ENCODE assay signal across 8 mouse cellular contexts in the genomic region with DNA sequence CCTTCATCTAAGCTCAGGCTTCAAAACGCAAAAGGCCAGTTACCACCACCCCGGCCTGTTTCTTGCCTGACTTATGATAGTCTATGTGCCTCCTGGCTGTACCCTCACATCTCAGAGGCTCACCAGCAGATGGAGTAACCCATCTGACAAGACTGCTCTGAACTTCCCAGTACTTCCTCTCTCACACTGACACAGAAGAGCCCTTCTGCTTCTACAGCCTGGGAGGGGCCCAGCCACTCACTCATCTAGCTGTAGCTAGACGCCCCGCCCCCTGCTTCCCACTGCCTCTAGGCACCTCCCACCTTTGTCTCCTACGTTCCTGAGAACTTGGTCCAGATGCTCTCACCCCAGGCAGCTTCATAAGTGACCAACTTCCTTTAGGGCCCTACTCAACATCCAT. TPM values are rescaled to one million over a fixed set of nuclear protein-coding genes. Genes with fewer than 3 reads are reported as not detected.
DNase-seq lines count a peak whose midpoint lies in the region; ATAC-seq lines count a peak whose summit lies in the region.

No protein-coding gene starts in this region.

- 32% methylated on average over 5 of the region's 5 CpGs for whole genome bisulfite sequencing in forebrain, embryonic 13.5 days
- WGBS in forebrain, embryonic 10.5 days: 26% methylated on average over 5 of the region's 5 CpGs

- no peak overlapping the region for H3K4me2 ChIP-seq in forebrain, embryonic 13.5 days

- no peaks in the 10 kb centered on the region for H3K9me3 ChIP-seq in forebrain, embryonic 13.5 days (replicated peaks)
- no peaks in the 10 kb centered on the region for H3K9me3 ChIP-seq in forebrain, embryonic 10.5 days

- H3K27ac ChIP-seq in forebrain, embryonic 13.5 days: no peak overlapping the region
- no peak overlapping the region for H3K27ac ChIP-seq in forebrain, embryonic 10.5 days

- H3K4me1 ChIP-seq in forebrain, embryonic 13.5 days: peaks cover 12% of the 10 kb centered on the region; the same call in 1 of the 2 replicates
- peaks cover 28% of the 10 kb centered on the region for H3K4me1 ChIP-seq in forebrain, embryonic 10.5 days

- peaks cover 18% of the 10 kb centered on the region; the same call in 1 of the 2 replicates for H3K27me3 ChIP-seq in forebrain, embryonic 13.5 days
- H3K27me3 ChIP-seq in forebrain, embryonic 10.5 days (ENCODE audit: poor library complexity, severe bottlenecking): peaks cover 45% of the 10 kb centered on the region

- H3K36me3 ChIP-seq in forebrain, embryonic 13.5 days (ENCODE audit: poor library complexity, severe bottlenecking): peaks cover 3% of the 10 kb centered on the region
- no peaks in the 10 kb centered on the region for H3K36me3 ChIP-seq in forebrain, embryonic 10.5 days (replicated peaks)

- no peak overlapping the region for H3K9ac ChIP-seq in forebrain, embryonic 13.5 days

- no peak overlapping the region for H3K4me3 ChIP-seq in forebrain, embryonic 13.5 days
- H3K4me3 ChIP-seq in forebrain, embryonic 10.5 days: no peak overlapping the region

- ATAC-seq in forebrain, embryonic 13.5 days: 0 out of 2 replicates have a peak, but pooled peaks have one; percentile 29

- DNase-seq in forebrain, embryonic 10.5 days (ENCODE audit: extremely low spot score, low spot score): no peak
- DNase-seq in spleen, adult 18-20 months: peak; percentile 11 to 14
- no peak for DNase-seq in spleen, postnatal 14 days (ENCODE audit: low spot score in 2 of 2)
- DNase-seq in kidney, postnatal 10 days: peak; percentile 55
- peak; percentile 56 for DNase-seq in retina, embryonic 14.5 days (ENCODE audit: low spot score)
- DNase-seq in frontal cortex, postnatal 10 days (ENCODE audit: low spot score in 2 of 2): no peak
- DNase-seq in cerebellum, adult 11 months: no peak

RNA-seq across cellular contexts. Expression of a gene that starts 45.6 kb away (rescaled TPM):
- polyA plus RNA-seq in forebrain, embryonic 13.5 days (2015; fragmentation: Nextera tagmentation; extraction: Ambion mirVana): 5.0 and 6.2 TPM in 2 replicates
- 1.5 and 1.6 TPM in 2 replicates for polyA plus RNA-seq in forebrain, embryonic 10.5 days (2016; fragmentation: Nextera tagmentation; extraction: Ambion mirVana)

RNA-seq across cellular contexts. Expression of a gene that starts 59.4 kb away (rescaled TPM):
- 25.0 and 30.5 TPM in 2 replicates for polyA plus RNA-seq in forebrain, embryonic 13.5 days (2015; fragmentation: Nextera tagmentation; extraction: Ambion mirVana)
- 34.9 and 37.6 TPM in 2 replicates for polyA plus RNA-seq in forebrain, embryonic 10.5 days (2016; fragmentation: Nextera tagmentation; extraction: Ambion mirVana)

Comparison
In these comparisons a context has a peak if more than half of its experiments do, and no peak if none do; other contexts are left out.
1. DNase-seq: peak in spleen, adult 18-20 months (2 of 2), kidney, postnatal 10 days (single experiment) and retina, embryonic 14.5 days (single experiment); none in forebrain, embryonic 10.5 days (single experiment), spleen, postnatal 14 days (0 of 2), frontal cortex, postnatal 10 days (0 of 2) and cerebellum, adult 11 months (single experiment).